Mouse (Mus musculus) kidney, adult 18-20 months (tissue): ENCODE measurements at regions not wholly inside any gene's neighbourhood (a gene's known extent, or its start where the extent isn't known, plus 50 kb on each side); places are given as distances from the start of the nearest gene placed in this dataset.
A peak's percentile ranks its signal among the peaks of the same experiment; 100 is the strongest.
"Not testable (repeated sequence)": the region's sequence is repeated elsewhere in the genome, so short reads cannot be mapped to it uniquely, and the experiment has no call there.

ENCODE experiments used
- DNase-seq: peaks from one replicate; pipeline ENCODE4 v3.0.0; 2021

- no peak for DNase-seq
These were observed 120.7 kb upstream of the Tet2 start for GRCm38 (mm10) chr3:133665425-133666317.

DNA sequence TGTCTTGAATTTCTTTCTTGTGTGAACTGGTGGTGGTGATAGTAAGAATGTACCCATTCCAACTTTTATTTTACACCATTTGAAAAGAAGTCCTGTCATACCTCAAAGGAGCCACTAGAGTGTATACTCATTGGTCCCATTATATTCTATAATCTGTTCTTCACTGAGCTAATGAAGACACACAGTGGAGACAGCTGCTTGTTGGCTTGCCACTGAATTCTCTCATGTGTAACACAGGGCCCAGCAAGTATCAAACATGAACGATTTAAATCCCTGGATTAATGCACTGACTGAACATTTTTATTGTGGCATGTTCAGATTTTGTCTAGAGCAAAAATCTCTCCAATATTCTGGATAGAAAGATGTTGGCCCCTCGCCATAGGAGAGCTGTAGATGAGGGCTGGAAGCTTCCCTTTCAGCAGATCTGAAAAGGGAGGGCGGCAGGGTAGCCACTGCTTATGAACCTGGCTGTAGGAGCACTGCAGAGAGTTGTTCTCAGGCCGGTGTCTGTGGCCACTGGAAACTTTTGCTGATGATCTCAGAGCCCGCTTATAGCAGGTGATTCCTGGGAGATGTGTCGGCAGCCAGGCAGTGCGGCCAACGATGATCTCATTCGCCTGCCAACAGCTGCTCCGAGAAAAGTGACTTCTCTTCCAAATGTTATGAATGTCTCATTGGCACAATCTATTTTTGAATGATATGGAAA, 128.0 kb upstream of the Tet2 start:
- no peak for DNase-seq

- DNase-seq = no peak
These were observed 133.0 kb upstream of the Tet2 start for GRCm38 (mm10) chr3:133677892-133678291.

- DNase-seq = no peak
These were observed 135.0 kb upstream of the Tet2 start for GRCm38 (mm10) chr3:133679891-133680290.

GRCm38 (mm10) chr3:133680343-133680742, 135.4 kb upstream of the Tet2 start:
- no peak for DNase-seq

- no peak for DNase-seq
These were observed 135.9 kb upstream of the Tet2 start for GRCm38 (mm10) chr3:133680805-133681204.

- DNase-seq = no peak
These were observed 139.3 kb upstream of the Tet2 start for GRCm38 (mm10) chr3:133684196-133684743.

- DNase-seq = no peak
These were observed 139.8 kb upstream of the Tet2 start for GRCm38 (mm10) chr3:133684747-133685146.

GRCm38 (mm10) chr3:133685393-133685792, 140.5 kb upstream of the Tet2 start:
- no peak for DNase-seq

DNA sequence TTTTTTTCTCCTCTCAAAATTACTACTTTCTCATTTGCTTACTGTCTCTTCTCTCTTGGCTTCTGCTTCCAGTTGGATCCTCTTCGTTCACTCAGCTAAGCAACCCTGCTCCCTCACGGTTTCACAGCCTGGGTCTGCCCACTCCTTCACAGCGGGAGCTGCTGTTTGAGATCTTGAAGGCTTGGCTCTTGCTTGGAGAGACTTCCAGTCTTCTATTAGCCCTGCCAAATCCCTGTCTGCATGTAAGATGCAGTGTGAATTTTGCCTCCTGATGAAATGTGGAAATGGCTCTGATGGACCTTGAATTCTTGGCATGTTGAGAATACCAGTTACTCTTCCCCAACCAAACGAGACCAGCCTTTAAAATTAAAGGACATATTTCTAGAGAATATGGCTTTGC, 149.1 kb upstream of the Tet2 start:
- no peak for DNase-seq

DNA sequence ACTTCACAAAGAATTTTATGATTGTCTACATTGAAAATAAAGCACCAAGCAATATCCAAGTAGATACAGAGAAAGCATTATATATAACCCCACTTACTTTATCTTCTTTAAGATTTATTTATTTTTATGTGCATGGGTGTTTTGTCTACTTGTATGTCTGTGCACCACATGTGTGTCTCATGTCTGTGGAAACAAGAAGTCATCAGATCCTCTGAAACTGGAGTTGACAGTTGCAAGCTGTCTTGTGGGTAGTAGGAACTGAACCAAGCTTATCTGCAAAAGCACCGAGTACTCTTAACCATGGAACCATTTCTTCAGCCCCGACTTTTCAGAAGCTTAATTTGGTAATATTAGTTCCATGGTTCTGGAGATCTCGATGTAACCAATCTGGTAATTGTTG, 151.2 kb upstream of the Tet2 start:
- no peak for DNase-seq

DNA sequence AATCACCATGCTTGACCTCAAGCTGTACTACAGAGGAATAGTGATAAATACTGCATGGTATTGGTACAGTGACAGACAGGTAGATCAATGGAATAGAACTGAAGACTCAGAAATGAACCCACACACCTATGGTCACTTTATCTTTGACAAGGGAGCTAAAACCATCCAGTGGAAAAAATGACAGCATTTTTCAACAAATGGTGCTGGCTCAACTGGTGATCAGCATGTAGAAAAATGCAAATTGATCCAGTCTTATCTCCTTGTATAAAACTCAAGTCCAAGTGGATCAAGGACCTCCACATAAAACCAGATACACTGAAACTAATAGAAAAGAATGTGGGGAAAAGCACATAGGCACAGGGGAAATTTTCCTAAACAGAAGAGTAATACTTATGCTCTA, 159.9 kb upstream of the Tet2 start:
- not testable (repeated sequence) for DNase-seq

DNA sequence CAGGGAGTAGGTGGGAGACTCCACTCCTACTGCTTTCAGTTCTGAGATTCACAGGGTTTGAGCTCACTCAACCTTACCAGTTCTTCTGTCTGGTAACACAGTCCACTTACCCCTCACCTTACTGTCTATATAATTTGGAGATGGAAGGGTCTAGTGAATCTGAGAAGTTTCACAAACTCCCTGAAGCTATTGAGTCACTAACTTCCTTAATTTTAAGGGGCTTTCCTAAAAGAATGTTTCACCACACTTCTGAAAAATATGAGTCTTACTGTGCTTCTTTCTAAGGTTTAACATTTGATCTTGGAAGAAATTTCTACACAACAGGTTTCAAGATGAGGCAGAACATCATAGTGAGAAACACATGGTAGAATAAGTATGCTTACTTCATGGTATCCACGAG, 166.6 kb upstream of the Tet2 start:
- DNase-seq = no peak

GRCm38 (mm10) chr3:133722550-133723290, 177.8 kb upstream of the Tet2 start:
- peak; percentile 19 for DNase-seq

GRCm38 (mm10) chr3:133726831-133727230, 181.9 kb upstream of the Tet2 start:
- no peak for DNase-seq

GRCm38 (mm10) chr3:133735603-133736002, 190.7 kb upstream of the Tet2 start:
- no peak for DNase-seq

DNA sequence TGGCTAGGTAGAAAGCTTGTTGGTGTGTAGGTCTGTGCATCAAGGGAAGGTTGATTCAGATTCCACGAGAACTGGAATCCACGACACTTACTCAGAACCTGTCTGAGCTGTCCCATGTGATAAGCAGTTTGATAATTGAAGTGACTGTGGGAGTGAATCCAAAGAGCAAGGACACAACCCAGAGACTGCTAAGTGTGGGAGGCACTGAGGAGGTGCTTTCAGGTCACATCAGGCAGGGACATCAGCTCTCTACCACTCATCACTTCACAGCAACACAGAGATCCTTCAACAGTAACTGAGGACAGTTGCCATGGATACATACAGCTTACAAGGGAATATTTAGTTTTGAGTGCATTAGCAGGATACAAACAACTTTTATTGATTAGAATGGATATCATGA, 194.0 kb upstream of the Tet2 start:
- DNase-seq = no peak

- DNase-seq = no peak
These were observed 199.7 kb upstream of the Tet2 start for GRCm38 (mm10) chr3:133744552-133745118.

DNA sequence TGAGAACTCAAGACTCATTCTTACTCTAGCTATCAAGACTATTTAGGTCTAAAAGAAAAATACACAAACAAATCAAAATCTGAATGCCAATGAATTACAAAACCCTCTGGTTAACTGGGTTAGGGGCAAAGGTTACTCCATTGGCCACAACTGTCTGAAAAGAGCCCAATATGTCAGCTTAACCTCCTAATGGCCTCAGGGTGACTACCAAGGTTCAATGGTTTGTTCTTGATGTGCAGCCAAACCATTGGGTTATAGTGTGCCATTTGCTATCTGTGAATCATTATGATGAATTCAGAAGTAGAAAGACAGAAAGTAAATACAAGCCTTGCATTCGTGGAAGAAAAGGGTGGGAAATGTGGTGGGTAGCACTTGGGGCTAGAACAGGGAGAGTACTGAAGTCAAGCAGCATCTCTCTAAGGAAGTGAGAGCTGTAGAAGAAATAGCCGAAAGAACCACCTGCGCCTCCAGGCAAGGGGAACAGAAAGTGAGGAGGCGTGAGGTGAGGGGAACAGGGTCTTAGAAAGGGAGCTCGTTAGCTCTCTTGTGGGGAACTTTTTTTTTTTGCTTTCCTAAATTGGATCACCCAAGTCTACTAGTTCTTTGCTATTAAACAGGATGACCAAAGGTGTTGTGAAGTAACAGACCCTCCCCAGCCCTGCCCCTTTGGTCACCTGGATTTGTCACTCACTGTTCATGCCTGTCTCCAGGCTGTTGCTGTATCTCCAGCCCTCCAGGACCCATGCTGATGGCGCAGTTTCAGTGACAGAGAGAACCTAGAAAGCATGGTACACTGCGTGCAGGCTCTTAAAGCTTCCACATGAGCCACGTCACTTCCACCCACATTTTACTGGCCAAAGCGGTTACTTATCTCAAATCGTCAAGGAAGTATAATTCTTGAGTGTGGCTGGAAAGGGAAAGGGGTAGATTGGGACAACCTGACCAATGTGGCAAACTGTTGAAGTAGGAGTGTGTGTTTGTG, 204.1 kb upstream of the Tet2 start:
- DNase-seq = peak; percentile 60

DNA sequence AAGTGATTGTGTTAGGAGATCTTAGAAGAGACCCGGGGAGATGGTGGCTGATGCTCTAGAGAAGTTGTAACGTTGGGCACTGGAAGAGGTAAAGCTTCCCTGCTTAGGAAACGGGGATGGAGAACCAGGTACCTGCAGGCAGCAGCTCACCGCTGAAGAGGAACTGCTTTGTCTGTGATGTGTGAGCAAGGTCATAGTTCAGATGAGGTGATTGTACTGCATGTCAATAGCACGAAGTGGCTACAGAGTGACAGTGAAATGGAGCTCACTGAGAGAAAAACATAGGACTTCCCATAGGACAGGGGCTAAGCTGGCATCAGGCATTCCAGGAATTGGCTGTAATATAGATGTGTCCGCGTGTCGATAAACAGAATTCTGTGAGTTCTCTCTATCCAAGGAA, 205.1 kb upstream of the Tet2 start:
- DNase-seq = no peak

- no peak for DNase-seq
These were observed 205.7 kb upstream of the Tet2 start for GRCm38 (mm10) chr3:133750606-133751005.

DNA sequence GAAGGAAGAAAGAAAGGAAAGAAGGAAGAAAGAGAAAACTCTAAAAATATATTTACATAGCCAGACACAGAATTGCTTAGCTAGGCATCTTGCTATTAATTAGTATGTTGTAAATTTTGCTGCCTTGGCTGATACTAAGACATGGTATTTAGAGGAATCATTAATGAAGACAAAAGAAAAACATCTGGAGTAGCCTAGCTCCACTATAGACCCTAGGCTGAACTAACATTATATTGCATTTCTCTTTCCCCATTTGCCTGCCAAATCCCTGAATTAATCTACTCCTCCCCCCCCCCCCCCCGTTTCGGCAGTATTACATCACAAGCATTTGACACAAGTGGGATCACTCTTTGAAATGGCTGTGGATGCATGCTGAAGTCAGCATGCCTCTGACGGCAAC, 206.1 kb upstream of the Tet2 start:
- DNase-seq = no peak
